Mouse (Mus musculus) forebrain, embryonic 13.5 days (tissue): ENCODE results near the gene Nsun2. TPM values are rescaled to one million over a fixed set of nuclear protein-coding genes. Genes with fewer than 3 reads are reported as not detected.
A peak's percentile ranks its signal among the peaks of the same experiment; 100 is the strongest.

ENCODE experiments used
- ATAC-seq: fragments of 200-750 bp; cut with Nextera tagmentation; 2 replicates; pipeline ENCODE4 v1.8.0; 2017
- H3K27ac ChIP-seq: fragments of 300-500 bp; sonication (generic); 2 replicates; pipeline ENCODE4 v1.5.1; 2015; ENCODE audit warnings: inconsistent platforms, mild to moderate bottlenecking, moderate library complexity
- H3K27me3 ChIP-seq: fragments of 300-500 bp; sonication (generic); 2 replicates; pipeline ENCODE4 v1.6.1; 2015; ENCODE audit warnings: mild to moderate bottlenecking, inconsistent platforms
- H3K36me3 ChIP-seq: fragments of 300-500 bp; sonication (generic); 2 replicates; pipeline ENCODE4 v1.6.1; 2015; ENCODE audit warnings: mild to moderate bottlenecking, inconsistent platforms; ENCODE audit not compliant: poor library complexity, severe bottlenecking
- H3K4me1 ChIP-seq: fragments of 300-500 bp; sonication (generic); 2 replicates; pipeline ENCODE4 v1.6.1; 2015; ENCODE audit warnings: inconsistent platforms
- H3K4me2 ChIP-seq: fragments of 300-500 bp; sonication (generic); 2 replicates; pipeline ENCODE4 v1.6.1; 2015; ENCODE audit warnings: inconsistent platforms, mild to moderate bottlenecking, moderate library complexity
- H3K4me3 ChIP-seq: fragments of 300-500 bp; sonication (generic); 2 replicates; pipeline ENCODE4 v1.5.1; 2015; ENCODE audit warnings: mild to moderate bottlenecking, inconsistent platforms
- H3K9ac ChIP-seq: fragments of 300-500 bp; sonication (generic); 2 replicates; pipeline ENCODE4 v1.6.1; 2015; ENCODE audit warnings: mild to moderate bottlenecking, inconsistent platforms
- H3K9me3 ChIP-seq: fragments of 300-500 bp; sonication (generic); replicated peaks from 2 replicates; pipeline ENCODE4 v1.6.1; 2016; ENCODE audit warnings: inconsistent platforms
- WGBS: fragments of 180-500 bp; shearing (Covaris S2); methylation state at CpG from one replicate; pipeline ENCODE4 v1.1.7; 2015; 5-methylcytosine and 5-hydroxymethylcytosine counted together
- polyA plus RNA-seq: library from polyadenylated mRNA; unstranded; fragments of >200 nt; fragmentation: Nextera tagmentation; extraction: Ambion mirVana; gene quantifications from 2 replicates; pipeline ENCODE4 v1.2.1, GENCODE M21; 2015

The Nsun2 gene
- polyA plus RNA-seq, 1 experiment from 2014 or later, result 85.5 TPM

DNA sequence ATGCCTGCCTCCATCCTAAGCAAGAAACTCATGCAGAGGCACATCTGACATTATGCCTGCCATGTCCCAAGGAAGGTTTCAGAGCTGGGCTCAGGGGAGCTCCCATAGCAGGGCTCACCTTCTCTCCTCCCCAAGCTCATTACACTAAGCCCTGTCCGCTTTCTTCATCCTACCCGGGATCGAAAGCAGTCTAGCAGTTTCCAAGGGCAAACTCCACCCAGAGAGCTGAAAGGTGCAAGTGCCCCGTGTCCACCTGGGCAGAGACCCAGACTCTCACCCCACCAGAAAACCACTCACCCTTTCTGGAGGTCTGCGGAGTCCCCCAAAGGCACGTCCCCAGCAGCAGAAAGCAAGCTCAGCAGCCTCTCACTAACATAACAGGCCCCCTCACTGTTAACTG, 2.6 kb upstream of the Nsun2 start:
- H3K9ac ChIP-seq, result peak overlapping the region; percentile 91
- peaks cover 70% of the 10 kb centered on the region for H3K4me1 ChIP-seq
- ATAC-seq, result no peak
- no peaks in the 10 kb centered on the region for H3K27me3 ChIP-seq
- H3K9me3 ChIP-seq, result no peaks in the 10 kb centered on the region
- peak overlapping the region; percentile 81 for H3K4me3 ChIP-seq
- H3K4me2 ChIP-seq, result peak overlapping the region; percentile 76
- H3K27ac ChIP-seq, result no peak overlapping the region
- H3K36me3 ChIP-seq, result peaks cover 5% of the 10 kb centered on the region
- WGBS, result 83% methylated on average over 6 of the region's 6 CpGs

DNA sequence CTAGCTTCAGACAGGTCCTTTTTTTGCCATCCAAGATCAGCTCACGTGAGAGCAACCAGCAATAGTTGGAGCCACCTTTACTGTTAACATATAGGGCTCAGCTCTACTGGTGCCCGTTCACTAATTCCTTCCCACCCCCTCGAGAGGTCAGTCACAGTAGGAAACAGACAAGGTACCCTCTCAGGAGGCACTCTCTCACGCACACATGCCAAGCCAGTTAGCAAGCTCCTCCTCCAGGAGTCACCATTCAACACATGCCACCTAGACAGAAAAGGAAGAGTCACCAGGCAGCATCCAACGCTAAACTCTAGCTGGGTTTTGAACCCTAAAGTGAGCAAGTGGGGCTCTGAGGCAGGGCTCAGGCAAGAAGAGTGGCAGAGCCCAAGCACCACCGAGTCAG, 2.1 kb upstream of the Nsun2 start:
- Histone ChIP-seq H3K4me1 (peaks cover 70% of the 10 kb centered on the region), H3K27ac (no peak overlapping the region), H3K4me3 (peak overlapping the region; percentile 81), H3K27me3 (no peaks in the 10 kb centered on the region), H3K9me3 (no peaks in the 10 kb centered on the region), H3K36me3 (peaks cover 5% of the 10 kb centered on the region), H3K4me2 (peak overlapping the region; percentile 76), H3K9ac (peak overlapping the region; percentile 91)
- WGBS, result 48% methylated on average over 6 of the region's 6 CpGs
- ATAC-seq, result no peak

DNA sequence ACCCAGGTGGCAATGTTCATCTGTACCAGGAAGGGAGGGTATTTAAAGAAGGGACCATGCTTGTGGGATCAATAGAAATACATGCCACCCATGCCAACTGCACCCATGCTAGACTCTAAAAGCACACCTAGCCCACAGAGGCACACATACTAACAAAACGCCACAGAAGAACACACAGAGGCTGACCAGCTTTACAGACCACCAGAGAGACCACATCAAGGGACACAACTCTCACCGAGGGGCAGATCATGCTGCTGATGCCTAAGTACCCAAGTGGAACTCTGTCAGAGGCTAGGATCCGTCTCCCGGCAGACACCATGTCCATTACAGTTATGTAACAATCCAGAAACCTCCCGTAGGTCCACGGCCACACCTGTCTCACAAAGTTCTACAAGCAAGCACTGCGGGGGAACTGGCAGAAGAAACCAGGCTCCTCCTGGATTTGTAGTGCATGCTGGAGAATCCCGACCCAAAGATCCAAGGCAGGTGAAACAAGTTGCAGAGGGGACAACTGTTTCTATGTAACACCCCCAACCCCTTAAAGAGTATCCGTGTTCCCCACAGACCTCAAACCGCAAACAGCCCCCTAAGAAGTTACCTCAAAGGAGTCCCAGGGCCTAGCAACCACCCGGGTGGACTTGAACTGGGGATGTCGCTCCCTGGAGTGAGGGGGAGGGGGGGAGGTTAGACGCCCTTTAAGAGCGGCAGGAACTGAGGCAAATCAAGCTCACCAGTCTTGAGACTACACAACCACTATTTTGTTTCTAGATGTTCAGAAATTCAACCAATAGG, 1.2 kb upstream of the Nsun2 start:
- H3K4me3 ChIP-seq, result peak overlapping the region; percentile 81
- H3K4me2 ChIP-seq, result peak overlapping the region; percentile 76
- ATAC-seq, result no peak
- WGBS, result 21% methylated on average over 14 of the region's 14 CpGs
- H3K9me3 ChIP-seq, result no peaks in the 10 kb centered on the region
- H3K27ac ChIP-seq, result no peak overlapping the region
- H3K4me1 ChIP-seq, result peaks cover 63% of the 10 kb centered on the region
- H3K9ac ChIP-seq, result peak overlapping the region; percentile 91
- H3K36me3 ChIP-seq, result peaks cover 5% of the 10 kb centered on the region
- H3K27me3 ChIP-seq, result no peaks in the 10 kb centered on the region

DNA sequence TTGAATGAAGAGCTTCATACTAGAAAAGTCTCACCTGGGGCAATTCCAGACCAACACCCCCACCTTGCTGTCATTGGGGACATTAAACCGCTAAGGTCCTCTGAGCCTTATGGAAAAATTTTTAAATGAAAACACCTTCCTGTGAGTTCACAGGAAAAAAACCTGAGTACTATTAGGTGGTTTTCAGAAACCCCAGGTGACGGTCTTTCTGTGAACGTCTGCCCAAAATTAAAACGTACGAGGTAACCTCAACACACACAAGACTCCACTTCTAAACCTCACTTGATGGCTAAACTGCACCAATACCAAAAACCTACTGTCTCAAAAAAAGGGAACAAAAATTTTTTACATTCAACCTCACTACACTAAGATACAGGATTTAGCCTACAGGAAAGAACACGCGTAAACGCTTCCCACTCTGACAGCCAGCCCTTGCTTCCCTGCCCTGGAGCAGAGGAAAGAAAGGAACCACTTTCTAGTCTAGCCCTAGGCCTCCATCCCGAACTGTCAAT, 597 bp upstream of the Nsun2 start:
- Histone ChIP-seq H3K4me2 (peak overlapping the region; percentile 76), H3K27ac (peak overlapping the region; percentile 91), H3K27me3 (no peaks in the 10 kb centered on the region), H3K4me1 (peaks cover 58% of the 10 kb centered on the region), H3K36me3 (peaks cover 5% of the 10 kb centered on the region), H3K4me3 (peak overlapping the region; percentile 81), H3K9me3 (no peaks in the 10 kb centered on the region), H3K9ac (peak overlapping the region; percentile 91)
- WGBS, result 2% methylated on average over 9 of the region's 9 CpGs
- ATAC-seq, result no peak

DNA sequence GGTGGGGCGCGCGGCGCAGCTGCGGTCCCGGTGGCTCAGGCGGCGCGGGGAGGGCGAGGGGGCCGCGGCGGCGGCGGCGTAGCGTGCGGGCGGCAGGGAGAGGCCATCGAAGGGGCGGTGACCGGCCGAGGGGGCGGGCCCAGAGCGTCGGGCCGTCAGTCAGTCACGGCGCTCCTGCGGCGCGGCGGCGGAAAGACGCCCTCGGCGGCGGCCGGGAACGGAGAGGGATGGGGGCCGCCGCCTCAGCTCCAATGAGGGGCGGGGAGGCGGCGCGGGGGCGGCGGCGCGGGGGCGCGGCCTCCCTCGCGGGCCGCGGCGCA, 748 bp downstream of the Nsun2 start, which contains the start of gene Tent4a:
Gene Tent4a, minus strand, starts transcription at position 284 of the 320 bp plus-strand sequence.
- Histone ChIP-seq H3K4me3 (peak within 1 kb of the TSS; percentile 81), H3K27ac (peak within 1 kb of the TSS; percentile 91), H3K9me3 (no peaks in the 10 kb centered on the region), H3K36me3 (peaks cover 5% of the 10 kb centered on the region), H3K4me1 (peaks cover 45% of the 10 kb centered on the region), H3K4me2 (peak within 1 kb of the TSS; percentile 85), H3K9ac (peak within 1 kb of the TSS; percentile 91), H3K27me3 (no peaks in the 10 kb centered on the region)
- WGBS, result 0% methylated on average over 22 of the region's 57 CpGs
- ATAC-seq, result peak; percentile 83

DNA sequence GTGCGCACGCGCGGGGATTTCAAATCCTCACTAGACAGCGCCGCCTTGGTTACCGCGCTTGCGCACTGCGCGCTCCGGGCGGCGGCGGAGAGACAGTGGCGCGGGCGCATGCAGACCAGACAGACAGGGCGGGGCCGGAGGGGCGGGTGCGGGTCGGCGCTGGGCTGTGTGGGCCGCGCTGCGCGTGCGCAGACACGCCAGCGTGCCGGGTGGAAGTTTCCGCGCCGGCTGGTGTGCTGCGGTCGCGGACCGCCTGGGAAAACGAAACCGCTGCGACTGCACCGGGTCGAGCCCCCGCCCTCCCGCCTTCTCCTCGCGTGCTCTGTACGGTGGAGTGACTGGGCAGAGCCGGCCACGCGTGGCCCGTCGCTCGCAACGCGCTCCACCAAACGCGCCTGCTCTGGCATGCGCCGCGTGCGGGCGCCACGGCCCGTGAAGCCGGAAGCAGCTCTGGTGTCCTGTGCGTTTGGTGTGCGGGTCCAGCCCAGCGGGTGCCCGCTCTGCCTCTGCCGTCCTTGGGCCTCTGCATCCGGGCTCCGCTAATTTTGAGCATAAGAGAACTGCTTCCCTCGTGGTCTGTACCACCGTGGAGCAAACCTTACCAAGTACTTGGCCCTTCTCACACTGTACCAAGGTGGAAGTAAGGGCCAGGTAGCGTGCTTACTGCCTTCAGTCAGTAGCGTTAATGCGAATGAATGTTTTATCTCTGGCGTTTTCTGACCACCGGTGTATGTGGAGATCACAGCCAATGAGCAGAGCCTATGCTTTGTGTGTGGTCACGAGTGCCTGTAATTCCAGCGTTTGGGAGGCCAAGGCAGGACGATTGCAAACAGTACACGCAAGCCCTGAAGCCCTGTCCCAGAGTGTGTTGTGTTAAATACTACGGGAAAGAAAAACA, 1.4 kb downstream of the Nsun2 start:
- no peaks in the 10 kb centered on the region for H3K9me3 ChIP-seq
- H3K9ac ChIP-seq, result peak overlapping the region; percentile 91
- H3K36me3 ChIP-seq, result peaks cover 1% of the 10 kb centered on the region
- WGBS, result under 1% methylated on average over 63 of the region's 86 CpGs
- peaks cover 42% of the 10 kb centered on the region for H3K4me1 ChIP-seq
- peak overlapping the region; percentile 91 for H3K27ac ChIP-seq
- peak overlapping the region; percentile 81 for H3K4me3 ChIP-seq
- peak; percentile 94 for ATAC-seq
- no peaks in the 10 kb centered on the region for H3K27me3 ChIP-seq
- peak overlapping the region; percentile 85 for H3K4me2 ChIP-seq

DNA sequence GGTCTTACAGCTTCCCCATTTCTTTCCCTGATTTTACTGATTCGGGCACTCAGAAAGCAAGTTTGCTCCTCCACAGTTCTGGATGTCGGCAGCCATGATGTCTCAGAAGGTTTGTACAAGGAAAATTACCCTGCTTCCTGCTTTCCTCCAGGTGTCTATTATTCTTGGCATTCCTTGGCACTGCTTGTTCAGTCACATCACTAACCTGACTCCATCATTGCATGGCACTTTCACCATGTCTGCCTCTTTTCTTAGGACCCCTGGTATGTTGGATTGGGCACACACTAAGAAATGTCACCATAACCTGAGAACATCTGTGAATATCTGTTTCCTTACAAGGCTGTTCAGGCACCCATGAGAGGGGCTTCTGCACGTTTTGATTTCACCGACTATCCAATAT, 2.5 kb downstream of the Nsun2 start:
- H3K4me3 ChIP-seq, result peak overlapping the region; percentile 81; the same call in 1 of the 2 replicates
- H3K4me2 ChIP-seq, result peak overlapping the region; percentile 85
- no peaks in the 10 kb centered on the region; the same call in 1 of the 2 replicates for H3K27me3 ChIP-seq
- no peaks in the 10 kb centered on the region for H3K9me3 ChIP-seq
- peaks cover 31% of the 10 kb centered on the region for H3K4me1 ChIP-seq
- peak overlapping the region; percentile 16; the same call in 1 of the 2 replicates for H3K9ac ChIP-seq
- ATAC-seq, result no peak
- no peaks in the 10 kb centered on the region for H3K36me3 ChIP-seq
- WGBS, result 75% methylated on average over 4 of the region's 4 CpGs
- H3K27ac ChIP-seq, result no peak overlapping the region

DNA sequence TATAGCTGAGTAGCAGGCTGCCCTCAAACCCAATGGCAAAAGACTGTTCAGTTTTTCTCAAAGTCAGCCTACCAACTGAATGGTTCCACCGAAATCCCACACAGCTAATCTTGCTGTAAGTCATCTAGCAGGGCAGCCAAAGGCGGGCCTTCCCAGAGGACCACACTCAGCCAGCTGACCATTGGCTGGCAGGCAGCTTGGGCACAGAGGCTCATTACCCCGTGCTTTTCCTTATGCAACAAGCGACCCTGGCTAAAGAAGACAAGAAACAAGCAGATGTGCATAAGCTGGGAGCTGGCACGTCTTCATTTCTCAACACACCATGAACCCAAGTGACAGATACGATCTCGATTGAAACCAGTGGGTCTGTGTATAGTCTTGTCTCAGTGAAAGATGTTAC, 3.8 kb downstream of the Nsun2 start:
- H3K4me2 ChIP-seq, result no peak overlapping the region
- no peaks in the 10 kb centered on the region; the same call in 1 of the 2 replicates for H3K27me3 ChIP-seq
- ATAC-seq, result no peak
- H3K9me3 ChIP-seq, result no peaks in the 10 kb centered on the region
- H3K36me3 ChIP-seq, result no peaks in the 10 kb centered on the region
- peaks cover 18% of the 10 kb centered on the region for H3K4me1 ChIP-seq
- no peak overlapping the region for H3K4me3 ChIP-seq
- no peak overlapping the region for H3K9ac ChIP-seq
- WGBS, result 81% methylated on average over 7 of the region's 7 CpGs
- H3K27ac ChIP-seq, result no peak overlapping the region

DNA sequence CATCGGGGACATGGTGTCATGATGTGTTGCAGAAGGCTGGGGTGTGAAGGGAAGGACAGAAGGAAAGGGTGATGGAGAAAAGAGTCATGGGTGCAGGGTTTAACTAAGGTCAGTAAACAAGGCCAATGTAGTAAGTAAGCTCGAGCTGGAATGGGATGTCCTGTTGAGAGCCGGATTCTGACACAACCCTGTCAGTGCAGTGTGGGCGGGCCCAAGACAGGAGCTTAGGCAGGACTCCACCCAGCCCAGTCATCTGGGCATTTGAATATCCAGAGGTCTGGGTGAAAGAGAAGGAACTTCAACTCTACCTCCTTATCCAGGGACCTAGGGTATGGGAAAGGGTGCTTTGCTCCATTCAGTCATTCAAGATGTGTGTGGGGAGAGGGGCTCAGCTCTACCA, 4.8 kb downstream of the Nsun2 start:
- Histone ChIP-seq H3K9me3 (no peaks in the 10 kb centered on the region), H3K4me2 (no peak overlapping the region), H3K27me3 (no peaks in the 10 kb centered on the region; the same call in 1 of the 2 replicates), H3K9ac (no peak overlapping the region), H3K27ac (no peak overlapping the region), H3K4me3 (no peak overlapping the region), H3K36me3 (no peaks in the 10 kb centered on the region), H3K4me1 (peaks cover 18% of the 10 kb centered on the region; the same call in 1 of the 2 replicates)
- no peak for ATAC-seq
- WGBS, result 28% methylated on average over 4 of the region's 4 CpGs

DNA sequence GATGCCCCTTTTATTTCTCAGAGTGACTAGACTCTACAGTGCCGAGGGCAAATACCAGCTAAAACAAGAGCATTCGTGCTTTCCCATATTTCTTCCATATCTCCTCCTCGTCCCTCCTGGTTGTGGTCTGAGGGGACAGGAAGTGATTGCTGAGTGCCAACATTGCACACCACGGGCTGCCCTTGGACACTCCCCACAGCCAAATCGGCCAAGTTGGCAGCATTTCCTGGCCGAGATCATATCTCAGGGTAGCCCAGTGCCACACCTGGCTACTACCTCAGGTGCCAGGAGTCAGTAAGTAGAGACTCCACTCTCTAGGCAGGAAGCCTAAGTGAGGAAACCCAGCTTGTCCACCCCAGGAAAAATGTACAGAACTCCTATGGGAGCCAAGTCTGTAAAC, 7.7 kb downstream of the Nsun2 start:
- H3K4me1 ChIP-seq, result peaks cover 15% of the 10 kb centered on the region; the same call in 1 of the 2 replicates
- ATAC-seq, result no peak
- WGBS, result 88% methylated on average over 6 of the region's 6 CpGs

DNA sequence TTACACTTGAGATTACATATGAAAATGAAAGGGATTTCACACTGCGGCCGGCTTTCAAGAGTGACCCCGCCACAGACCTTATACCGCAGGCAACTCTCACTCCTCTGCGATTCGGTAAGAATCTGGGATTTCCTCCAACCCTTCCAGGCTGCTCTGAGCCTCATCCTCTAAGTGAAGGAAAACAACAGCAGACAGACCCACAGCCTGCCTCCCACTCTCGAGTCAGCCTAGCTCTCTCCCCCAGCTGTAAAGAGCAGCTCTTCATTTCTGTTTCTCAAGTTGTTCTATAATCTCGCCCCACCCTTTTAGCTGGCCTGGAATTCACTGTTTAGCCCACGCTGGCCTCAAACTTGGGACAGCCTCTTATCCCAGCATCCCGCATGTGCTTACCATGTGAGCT, 8.2 kb downstream of the Nsun2 start:
- H3K36me3 ChIP-seq, result no peaks in the 10 kb centered on the region
- H3K4me2 ChIP-seq, result no peak overlapping the region
- H3K27me3 ChIP-seq, result peaks cover 2% of the 10 kb centered on the region; the same call in 1 of the 2 replicates
- H3K4me3 ChIP-seq, result no peak overlapping the region
- ATAC-seq, result no peak
- H3K9ac ChIP-seq, result no peak overlapping the region; the same call in 1 of the 2 replicates
- peaks cover 12% of the 10 kb centered on the region; the same call in 1 of the 2 replicates for H3K4me1 ChIP-seq
- no peaks in the 10 kb centered on the region for H3K9me3 ChIP-seq
- 71% methylated on average over 10 of the region's 10 CpGs for WGBS
- no peak overlapping the region for H3K27ac ChIP-seq

More for the DNA sequence above, 7.7 kb downstream of the Nsun2 start:
- Histone ChIP-seq H3K36me3 (no peaks in the 10 kb centered on the region), H3K27ac (no peak overlapping the region), H3K4me2 (no peak overlapping the region), H3K9ac (no peak overlapping the region), H3K27me3 (peaks cover 2% of the 10 kb centered on the region; the same call in 1 of the 2 replicates), H3K9me3 (no peaks in the 10 kb centered on the region), H3K4me3 (no peak overlapping the region)
